Mouse (Mus musculus) ZHBTc4 (cell line): Measurements from ENCODE around the gene Ces3a.
"Not testable (repeated sequence)": the region's sequence is repeated elsewhere in the genome, so short reads cannot be mapped to it uniquely, and the experiment has no call there.

Experiments
- DNase-seq: peaks from one replicate; pipeline ENCODE4 v3.0.0-alpha.2; 2011; ENCODE audit warnings: low read depth, low spot score

Gene Ces3a

DNA sequence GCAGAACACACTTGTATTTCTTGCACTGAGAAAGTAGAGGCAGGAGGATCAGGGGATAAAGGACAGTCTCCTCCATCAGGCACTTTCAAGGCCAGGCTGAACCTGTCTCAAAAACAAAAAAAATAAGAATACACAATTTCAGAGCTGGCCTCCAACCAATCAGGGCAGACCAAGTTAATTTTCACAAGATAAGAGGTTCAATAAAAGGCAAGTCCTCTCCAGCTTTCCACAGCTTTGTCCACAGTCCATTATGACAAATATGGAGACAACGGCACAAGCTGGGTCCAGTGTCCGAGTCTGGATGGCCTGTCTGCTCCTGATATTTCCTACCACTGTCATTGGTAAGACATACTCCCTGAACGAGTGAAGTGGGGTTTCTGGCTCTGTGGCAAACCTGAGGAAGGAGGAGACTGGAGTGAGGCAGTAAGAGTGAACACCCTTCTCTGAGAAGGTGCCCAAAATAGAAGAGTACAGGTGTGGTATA is at the start of gene Ces3a:
TSS of gene Ces3a (plus strand) at position 231 of the 484 bp plus-strand sequence.
- no peak for DNase-seq

DNA sequence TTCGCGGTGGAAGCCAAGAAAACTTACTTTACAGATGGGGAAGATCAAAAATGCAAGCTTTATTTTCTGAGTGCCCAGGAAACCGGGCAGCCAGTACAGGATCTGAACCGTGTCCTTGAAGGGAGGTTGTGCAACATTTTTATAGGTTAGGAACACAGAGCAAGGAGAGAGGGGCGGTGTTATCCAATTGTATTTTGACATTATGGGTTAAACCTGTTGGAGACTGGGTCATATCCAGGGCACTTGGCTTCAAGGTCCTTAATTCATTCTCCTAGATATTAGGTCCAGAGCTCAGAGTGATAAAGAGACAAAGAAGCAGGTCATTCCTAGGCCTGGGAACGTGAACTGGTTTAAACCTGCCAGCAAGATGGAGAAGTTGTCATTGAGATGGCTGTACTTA is 49.2 kb upstream of the Ces3a start:
- DNase-seq, result no peak

DNA sequence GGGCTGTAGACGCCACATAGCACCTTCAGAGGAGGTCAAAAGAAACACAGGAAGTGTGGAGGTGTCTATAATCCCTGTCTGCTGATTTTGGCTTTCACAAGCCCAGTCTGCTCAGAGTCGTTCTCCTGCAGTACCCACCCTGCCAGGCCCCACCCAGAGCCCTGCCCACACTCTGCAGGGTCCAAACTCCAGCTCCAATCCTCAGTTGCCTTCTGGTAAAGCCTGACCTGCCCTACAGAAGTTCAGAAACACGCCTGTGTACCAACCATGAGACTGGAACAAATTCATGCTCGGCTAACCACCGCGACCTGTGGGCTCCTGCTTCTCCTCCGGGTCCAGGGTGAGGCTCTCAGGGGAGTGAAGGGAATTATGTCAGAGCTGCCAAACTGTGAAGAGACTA is 47.8 kb upstream of the Ces3a start, which contains the start of gene Ces2h:
TSS of gene Ces2h (plus strand) at position 268 of the 400 bp plus-strand sequence.
- DNase-seq, result no peak

DNA sequence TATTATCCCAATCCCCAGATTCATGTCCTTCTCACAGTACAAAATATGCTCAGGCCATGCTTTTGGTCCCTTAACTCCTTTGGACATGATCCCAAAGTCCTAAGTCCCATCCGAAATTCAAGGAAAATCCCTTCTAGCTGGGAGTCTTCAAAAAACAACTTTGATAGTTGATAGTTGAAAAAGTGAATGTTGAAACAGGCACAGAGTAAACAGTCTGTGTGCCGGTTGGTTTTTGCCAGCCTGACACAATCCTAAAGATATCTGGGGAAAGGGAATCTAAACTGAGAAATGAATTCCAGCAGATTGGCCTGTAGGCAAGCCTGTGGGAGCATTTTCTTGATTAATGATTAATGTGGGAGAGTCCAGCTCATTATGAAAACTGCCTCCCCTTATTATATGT is 38.4 kb upstream of the Ces3a start:
- no peak for DNase-seq

DNA sequence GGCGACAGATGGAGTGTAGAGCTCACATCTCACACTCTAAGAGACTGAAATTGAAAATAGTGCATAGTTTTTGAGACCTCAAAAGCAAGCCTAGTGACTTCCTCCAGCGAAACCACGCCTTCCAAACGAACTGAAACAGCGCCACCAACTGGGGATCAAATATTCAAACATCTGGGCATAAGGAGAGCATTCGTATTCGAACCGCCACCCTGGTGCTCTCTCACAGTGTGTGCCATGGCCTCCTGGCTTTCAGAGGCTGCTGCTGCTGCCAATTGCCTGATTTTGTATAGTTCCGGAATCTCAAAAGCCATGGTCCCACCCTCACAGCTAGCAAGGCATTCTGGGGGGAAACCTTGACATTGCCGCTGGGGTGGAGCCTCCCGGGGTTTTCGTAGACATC is 37.3 kb upstream of the Ces3a start:
- peak; percentile 23 for DNase-seq

DNA sequence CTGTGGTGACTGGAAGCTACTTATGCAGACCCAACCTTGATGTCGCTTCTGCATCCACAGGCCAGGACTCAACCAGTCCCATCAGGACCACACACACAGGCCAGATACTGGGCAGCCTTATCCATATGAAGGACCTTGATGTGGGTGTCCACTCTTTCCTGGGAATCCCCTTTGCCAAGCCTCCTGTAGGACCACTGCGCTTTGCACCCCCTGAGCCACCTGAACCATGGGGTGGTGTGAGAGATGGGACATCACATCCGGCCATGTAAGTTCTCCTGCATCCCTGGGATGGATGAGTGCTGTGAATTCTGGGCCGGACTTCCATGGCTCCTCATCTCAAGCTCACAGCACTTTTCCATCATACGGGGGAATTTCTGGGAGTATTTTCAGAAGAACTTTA is 34.0 kb upstream of the Ces3a start:
- DNase-seq, result no peak

DNA sequence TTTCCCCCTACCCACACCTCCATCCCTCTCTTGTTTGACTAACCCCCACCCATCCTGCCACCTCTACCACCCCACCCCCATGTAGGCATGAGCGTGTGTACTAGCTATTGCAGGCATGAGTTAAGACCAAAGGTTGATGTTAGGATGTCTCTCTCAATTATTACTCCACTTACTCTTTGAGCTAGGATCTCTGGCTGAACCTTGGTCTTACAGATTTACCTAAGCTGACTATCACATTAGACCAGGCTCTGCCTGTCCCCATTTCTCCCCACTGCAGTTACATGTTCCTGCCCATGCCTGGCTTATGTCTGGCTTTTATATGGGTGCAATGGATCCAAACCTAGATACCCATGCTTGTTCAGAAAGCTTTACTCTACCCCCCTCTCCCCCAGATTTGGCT is 26.4 kb upstream of the Ces3a start:
- no peak for DNase-seq

DNA sequence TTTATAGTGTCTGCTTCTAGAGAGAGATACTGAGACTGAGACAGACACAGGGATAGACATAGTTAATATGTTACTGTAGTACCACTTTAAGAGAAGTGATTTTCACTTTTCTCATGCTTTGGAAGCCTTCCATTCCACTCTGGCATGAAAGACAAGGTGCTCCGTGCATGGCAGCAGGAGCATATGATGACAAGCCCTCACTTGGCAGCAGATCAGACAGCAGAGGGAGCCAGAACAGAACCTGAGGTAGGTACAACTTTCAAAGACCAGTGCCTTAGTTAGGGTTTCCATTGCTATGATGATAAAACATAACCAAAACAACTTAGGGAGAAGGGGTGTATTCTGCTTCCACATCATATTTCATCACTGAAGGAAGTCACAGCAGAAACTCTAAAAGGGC is 25.3 kb upstream of the Ces3a start:
- no peak for DNase-seq

DNA sequence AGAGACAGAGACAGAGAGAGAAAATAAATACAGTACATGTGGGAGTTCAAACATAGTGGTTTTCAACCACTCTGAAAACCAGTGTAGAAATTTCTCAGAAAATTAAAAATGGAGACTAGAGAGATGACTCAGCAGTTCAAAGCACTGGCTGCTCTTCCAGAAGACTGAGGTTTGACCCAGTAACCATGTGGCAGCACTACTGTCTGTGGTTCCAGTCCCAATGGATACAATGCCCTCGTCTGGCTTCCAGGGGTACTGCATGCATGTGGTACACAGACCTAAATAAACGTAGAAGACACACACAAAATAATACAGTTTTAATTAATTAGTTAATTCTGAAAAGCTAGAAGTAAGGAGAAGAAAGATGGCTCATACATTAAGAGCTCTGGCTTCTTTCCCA is 23.4 kb upstream of the Ces3a start:
- peak; percentile 86 for DNase-seq

DNA sequence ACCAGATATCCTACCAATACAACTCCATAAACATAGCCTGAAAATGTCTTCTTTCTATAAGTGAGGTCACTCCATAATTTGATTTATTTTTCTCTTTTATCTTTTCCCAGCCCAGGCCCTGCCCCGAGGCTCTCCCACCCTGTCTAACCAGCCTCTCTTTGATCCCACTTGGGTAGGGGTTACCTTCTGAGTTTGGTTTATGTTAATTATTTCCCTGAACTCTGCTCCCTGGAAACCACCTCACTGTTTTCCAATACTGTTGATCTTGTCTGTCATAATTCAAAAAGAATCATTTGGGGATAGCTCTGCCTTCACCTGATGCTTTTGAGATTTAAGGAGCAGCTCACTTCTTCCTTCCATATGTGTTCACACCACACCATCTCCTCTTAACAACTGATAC is 4.9 kb upstream of the Ces3a start:
- no peak for DNase-seq

DNA sequence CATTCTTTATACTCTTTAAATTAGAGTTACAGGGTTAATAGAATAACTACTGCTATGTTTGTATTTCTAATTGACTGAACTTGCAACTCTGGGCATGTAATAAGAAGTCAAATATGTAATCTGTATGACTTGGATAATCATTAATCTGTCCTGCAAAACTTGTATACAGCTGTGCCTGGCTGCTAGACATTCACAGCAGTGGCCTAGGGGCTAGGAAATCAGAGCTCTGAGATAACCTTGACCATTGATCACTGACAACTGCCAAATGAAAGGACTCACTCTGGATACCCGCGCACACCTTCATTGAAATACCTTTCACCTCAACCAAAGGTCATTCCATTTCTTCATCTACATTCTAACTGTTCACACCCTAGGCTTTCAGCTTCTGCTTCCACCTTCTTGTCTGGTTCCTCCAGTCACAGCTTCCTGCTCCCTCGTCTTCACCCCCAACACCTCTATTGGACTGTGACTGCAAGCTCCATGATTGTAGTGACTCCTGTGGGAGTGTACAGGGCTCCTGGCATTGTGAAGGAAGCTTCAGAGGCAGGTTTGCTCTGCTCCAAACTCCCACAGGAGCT is 2.5 kb upstream of the Ces3a start:
- peak; percentile 25 for DNase-seq

DNA sequence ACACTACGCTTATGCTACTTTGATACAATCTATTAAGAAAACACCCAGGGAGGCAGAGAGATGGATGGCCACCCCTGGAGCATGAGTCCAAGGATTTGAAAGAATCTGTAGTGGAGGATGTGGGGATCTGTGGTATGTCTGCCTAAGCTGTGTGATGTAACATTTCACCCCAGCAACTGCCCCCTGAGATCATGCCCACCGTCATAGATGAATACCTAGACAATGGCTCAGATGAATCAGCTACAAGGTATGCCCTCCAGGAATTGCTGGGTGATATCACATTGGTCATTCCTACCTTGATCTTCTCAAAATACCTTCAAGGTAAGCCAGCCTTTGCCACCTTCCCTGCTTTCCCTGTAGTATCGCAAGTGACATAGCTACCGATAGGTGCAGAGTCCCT is 7.8 kb downstream of the Ces3a start:
- no peak for DNase-seq

DNA sequence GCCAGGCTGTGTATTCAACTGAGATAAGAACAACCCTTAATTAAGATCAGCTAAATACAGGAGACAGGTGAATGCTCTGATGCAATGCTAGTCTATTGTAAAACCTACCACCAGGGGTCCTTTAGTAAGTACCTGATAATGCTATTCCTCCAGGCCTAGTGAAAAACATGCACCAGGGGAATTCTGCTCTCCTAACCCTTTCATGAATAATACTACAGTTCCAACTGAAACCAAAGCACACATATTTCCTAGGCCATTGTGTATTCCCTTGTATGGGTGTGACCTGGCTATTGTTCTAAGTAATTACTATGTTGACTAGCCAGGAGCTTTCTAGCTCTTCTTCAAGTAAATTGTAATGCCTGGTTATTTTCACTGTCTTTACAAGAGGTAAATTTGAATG is 11.7 kb downstream of the Ces3a start:
- DNase-seq, result peak; percentile 51

DNA sequence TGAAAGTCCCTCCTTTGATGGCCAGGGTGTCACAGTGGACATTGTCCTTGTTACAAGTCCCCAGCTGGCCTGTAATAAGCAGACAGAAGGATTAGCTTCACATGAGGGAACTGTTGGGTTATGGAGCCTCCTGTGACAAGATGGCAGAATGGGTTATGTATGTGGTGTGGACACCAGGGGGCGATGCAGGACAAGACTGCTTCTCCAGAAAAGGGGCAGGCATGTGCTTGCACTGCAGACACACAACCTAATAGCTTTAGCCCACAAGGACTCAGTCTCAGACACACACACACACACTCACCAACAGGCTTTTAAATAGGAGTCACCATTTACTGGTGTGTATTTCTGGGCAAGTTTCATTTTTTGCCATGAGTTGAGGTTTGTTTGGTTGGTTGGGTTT is 18.4 kb downstream of the Ces3a start:
- peak; percentile 81 for DNase-seq

DNA sequence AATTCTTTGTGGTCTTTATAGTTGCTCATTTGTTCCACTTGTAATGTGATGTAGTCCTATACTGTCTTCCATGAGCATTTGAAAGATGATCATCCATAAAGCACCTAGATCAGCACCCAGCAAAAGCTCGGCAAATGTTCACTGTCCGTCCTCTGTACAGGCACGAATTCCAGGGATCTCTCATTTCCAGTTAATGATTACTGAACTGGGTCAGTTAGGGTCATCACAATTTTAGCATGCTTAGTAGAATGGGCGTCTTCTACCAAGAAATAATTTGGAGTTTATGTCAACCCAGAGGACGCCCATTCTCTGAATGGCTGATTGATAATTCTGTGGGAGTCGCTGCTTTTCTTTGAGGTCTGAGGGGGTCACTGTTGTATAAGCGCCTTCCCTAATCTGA is 19.5 kb downstream of the Ces3a start:
- not testable (repeated sequence) for DNase-seq

DNA sequence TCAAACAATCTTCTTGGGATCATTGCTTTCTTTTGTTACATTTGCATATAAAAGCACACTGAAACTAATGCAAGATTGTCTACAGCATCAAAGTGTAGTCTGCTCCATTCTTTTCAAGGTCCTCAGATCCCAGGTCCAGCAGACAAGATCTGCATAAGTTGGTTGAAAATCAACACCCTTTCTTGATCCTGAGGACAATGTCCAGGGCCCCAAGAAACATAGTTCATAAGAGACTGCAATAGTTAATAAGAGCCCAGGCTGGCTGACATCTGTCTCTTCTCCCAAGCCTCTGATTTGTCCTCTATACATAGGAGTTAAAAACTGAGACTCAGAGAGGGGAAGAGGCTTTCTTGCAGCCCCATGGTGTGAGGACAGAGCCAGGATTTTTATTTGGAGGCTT is 20.6 kb downstream of the Ces3a start:
- no peak for DNase-seq

DNA sequence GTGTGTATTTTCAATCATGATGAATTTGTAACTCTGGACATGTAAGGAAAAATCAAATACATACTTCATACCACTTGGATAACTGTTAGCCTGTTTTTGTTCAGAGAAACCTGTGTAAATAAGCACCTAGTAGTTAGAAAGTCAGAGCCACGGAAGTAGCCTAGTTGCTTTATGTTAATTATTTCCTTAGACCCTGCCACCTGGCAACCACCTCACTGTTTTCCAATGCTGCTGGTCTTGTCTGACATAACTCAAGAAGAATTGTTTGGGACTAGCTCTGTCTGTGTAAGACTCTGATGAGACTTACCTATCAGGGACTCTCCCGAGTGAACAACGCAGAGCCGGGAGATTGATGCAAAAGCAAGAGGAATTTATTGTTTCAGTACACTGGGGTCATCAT is 28.2 kb downstream of the Ces3a start:
- no peak for DNase-seq

DNA sequence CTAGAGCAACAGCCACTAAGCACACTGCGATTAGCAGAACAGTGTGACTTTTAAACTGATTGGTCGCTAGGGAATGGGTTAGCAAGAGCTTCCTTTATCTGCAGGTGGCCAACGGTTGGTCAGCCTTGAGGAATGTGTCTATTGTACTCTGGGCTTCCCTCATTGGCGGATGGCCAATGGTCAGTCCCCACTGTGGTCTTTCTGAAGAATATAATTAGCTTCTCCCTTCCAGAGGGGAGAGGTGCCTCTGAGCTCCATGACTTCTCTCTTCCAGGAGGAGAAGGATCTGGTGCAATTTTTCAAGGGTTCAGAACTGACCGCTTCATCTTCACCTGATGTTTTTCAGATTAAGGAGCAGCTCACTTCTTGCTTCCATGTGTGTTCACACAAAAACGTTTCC is 28.7 kb downstream of the Ces3a start:
- DNase-seq, result no peak

DNA sequence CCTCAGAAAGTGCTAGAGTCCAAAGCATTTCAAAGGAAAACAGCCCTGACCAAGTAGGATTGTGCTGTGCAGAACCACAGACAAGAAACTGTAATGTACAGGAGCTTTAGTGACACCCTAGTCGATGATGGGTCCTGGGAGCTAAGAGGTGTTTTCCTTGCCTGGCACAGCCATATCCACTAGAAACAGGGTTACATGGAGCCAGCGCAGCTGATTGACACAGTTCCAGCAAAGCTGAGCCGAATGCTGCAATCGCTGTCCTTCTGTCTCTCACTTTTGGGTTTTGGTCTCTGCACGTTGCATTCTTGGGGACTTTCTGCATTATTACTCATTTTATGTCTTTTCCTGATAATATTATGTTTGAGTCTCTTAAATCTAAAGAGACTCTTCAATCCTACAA is 30.2 kb downstream of the Ces3a start:
- DNase-seq, result no peak

DNA sequence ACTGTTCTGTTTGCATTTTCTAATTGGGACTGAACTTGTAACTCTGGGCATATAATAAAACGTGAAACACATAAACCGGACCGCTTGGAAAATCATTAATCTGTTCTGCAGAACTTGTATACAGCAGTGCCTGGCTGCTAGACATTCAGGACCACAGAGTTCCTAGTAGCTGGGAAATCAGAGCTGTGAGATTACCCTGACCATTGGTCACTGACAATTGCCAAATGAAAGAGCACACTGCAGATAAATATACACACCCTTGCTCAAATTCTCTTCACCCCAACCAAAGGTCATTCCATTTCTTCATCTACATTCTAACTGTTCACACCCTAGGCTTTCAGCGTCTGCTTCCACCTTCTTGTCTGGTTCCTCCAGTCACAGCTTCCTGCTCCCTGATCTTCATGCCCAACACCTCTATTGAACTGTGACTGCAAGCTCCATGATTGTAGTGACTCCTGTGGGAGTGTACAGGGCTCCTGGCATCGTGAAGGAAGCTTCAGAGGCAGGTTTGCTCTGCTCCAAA is 32.5 kb downstream of the Ces3a start:
- no peak for DNase-seq

DNA sequence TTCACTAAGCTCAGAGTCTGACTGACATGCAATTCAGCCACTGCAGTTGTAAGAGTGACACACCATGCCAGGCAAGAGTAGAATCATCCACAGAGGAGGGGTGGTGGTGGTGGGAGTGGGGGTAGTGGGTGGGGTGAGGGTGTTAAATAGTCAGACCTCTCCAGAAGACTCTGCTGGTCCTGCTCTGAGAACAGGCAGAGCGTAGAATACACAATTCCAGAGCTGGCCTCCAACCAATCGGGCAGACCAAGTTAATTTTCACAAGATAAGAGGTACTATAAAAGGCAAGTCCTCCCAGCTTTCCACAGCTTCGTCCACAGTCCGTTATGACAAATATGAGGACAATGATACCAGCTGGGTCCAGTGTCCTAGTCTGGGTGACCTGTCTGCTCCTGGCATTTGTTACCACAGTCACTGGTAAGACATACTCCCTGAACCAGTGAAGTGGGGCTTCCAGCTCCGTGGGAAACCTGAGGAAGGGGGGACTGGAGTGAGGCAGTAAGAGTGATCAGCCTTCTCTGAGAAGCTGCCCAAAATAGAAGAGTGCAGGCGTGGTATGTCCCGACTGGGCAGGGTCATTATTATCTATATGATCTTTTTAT is 35.1 kb downstream of the Ces3a start, which contains the start of gene Ces3b:
TSS of gene Ces3b (plus strand) at position 305 of the 602 bp plus-strand sequence.
- DNase-seq, result no peak

DNA sequence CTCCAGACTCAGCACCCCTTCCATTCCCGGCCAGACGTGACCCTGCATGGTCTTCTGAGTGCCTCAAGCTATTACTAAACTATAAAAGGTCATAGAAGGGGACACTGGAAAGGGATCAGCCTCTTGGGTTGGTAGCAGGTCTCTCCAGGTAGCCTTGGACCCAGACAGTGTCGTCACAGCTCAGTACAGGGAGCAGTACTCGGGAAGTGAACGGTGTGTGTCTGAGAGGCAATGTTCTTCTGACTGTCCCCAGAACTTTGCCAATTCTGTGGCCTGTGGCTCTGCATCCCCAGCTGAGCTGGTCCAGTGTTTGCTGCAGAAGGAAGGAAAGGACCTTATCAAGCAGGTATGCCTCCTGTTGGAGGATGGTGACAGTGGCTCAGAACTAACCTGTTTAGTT is 39.8 kb downstream of the Ces3a start:
- not testable (repeated sequence) for DNase-seq

DNA sequence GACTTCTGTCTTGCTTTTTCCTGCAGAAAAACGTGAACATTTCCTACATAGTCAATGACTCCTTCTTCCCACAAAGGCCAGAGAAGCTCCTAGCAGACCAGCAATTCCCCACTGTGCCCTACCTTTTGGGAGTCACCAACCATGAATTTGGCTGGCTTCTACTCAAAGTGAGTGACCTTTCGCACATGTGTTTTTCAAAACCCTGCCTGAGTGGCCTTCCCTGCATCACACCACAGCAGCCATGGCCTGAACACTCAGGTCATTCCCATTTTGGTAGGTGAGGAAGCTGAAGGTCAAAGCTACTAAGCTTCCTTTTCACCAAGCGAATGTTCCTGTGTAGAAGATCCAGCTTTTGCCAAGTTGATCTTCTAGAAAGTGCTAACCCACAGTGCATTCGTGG is 40.2 kb downstream of the Ces3a start:
- no peak for DNase-seq
